Mouse (Mus musculus): ENCODE measurements around the gene Taf10. TPM values are rescaled to one million over a fixed set of nuclear protein-coding genes. Genes with fewer than 3 reads are reported as not detected.

Taf10 gene
- 101 and 102 TPM in 2 replicates for polyA plus RNA-seq (2015; fragmentation: Nextera tagmentation; extraction: Ambion mirVana)

DNA sequence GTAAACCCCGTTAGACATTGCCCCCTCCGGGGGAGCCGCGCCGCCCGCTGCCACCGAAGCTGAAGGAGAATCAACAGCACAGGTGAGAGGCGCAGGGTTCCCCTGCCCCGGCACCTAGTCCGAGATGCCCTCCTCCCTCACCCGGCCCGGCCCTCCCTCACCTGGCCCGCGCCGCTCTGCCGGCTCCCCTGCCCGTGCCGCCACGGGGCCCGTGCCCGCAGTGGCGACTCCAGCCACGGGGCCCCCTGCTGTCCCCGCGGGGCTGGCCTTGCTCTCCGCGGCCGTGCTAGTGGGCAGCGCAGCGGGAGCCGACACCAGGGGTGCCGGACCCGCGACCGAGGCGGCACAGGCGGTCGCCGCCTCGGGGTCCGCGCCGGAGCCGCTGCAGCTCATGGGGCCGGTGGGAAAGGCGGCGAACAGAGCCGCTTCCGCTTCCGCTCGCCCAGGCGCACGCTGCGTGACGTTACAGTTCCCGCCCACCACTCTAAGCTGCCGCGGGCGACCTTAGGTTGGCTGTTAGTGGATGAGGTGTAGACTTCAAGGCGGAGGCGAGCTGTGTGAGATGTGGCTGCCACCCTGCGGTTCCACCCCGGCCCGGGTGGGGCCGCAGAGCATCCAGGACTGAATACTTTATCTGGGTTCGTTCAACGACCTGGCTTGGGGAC lies at the start of gene Taf10:
Gene Taf10, minus strand, starts transcription at position 436 of the 665 bp plus-strand sequence.
- under 1% methylated on average over 63 of the region's 67 CpGs for WGBS
- peak; percentile 95 for ATAC-seq (ENCODE audit: low FRiP score)
- Histone ChIP-seq H3K27ac (replicated peaks) (peak within 1 kb of the TSS; percentile 81), H3K9me3 (replicated peaks) (no peaks in the 10 kb centered on the region), H3K36me3 (peaks cover 46% of the 10 kb centered on the region), H3K4me1 (peaks cover 22% of the 10 kb centered on the region), H3K4me3 (replicated peaks) (peak within 1 kb of the TSS; percentile 89), H3K9ac (replicated peaks) (peak within 1 kb of the TSS; percentile 93), H3K4me2 (peak within 1 kb of the TSS; percentile 93), H3K27me3 (replicated peaks) (no peaks in the 10 kb centered on the region)

- no peak for ATAC-seq (ENCODE audit: low FRiP score)
- no peaks in the 10 kb centered on the region for H3K36me3 ChIP-seq
- H3K9ac ChIP-seq (replicated peaks): no peak overlapping the region
- WGBS: 77% methylated on average over 7 of the region's 7 CpGs
- no peaks in the 10 kb centered on the region; the same call in none of the 2 replicates for H3K4me1 ChIP-seq
- H3K4me3 ChIP-seq (replicated peaks): no peak overlapping the region
- no peak overlapping the region for H3K4me2 ChIP-seq
- H3K27ac ChIP-seq (replicated peaks): peak overlapping the region; percentile 48; the same call in 1 of the 2 replicates
- H3K27me3 ChIP-seq (replicated peaks): no peaks in the 10 kb centered on the region
- H3K9me3 ChIP-seq (replicated peaks): no peaks in the 10 kb centered on the region
Observed at GRCm38 (mm10) chr7:105793701-105794100, 49.5 kb upstream of the Taf10 start.

DNA sequence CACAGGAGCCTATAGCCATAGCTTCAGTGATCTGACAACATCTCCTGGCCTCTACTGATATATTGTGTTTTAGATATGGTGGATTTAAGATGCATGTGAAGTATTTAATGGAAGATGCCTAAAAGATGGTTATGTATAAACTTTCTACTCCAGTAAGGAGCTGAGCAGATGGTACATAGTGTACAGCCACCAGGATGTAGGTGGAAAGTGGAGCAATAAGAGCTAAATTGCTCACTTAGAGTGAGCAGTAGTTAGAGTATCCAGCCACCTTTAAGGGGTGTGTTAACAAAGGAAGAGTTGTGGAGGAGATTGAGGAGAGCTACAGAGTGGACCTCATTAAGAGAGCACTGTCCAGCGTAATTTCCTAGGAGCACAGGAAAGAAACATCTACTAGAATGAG lies 47.0 kb upstream of the Taf10 start:
- Histone ChIP-seq H3K27ac (replicated peaks) (no peak overlapping the region), H3K36me3 (no peaks in the 10 kb centered on the region), H3K9ac (replicated peaks) (no peak overlapping the region), H3K4me2 (no peak overlapping the region), H3K27me3 (replicated peaks) (no peaks in the 10 kb centered on the region), H3K4me1 (peaks cover 11% of the 10 kb centered on the region), H3K9me3 (replicated peaks) (no peaks in the 10 kb centered on the region), H3K4me3 (replicated peaks) (no peak overlapping the region)
- no peak for ATAC-seq (ENCODE audit: low FRiP score)
- 78% methylated on average over 1 of the region's 1 CpGs for WGBS

GRCm38 (mm10) chr7:105787285-105788140 lies 43.4 kb upstream of the Taf10 start, which contains the start of gene Dchs1:
Gene Dchs1 (minus strand): TSS chr7:105787654.
- peak within 1 kb of the TSS; percentile 73 for H3K4me3 ChIP-seq (replicated peaks)
- peaks cover 7% of the 10 kb centered on the region; the same call in 1 of the 2 replicates for H3K36me3 ChIP-seq
- WGBS: under 1% methylated on average over 69 of the region's 97 CpGs
- no peaks in the 10 kb centered on the region for H3K27me3 ChIP-seq (replicated peaks)
- H3K4me2 ChIP-seq: peak within 1 kb of the TSS; percentile 78
- peak; percentile 76 for ATAC-seq (ENCODE audit: low FRiP score)
- H3K9ac ChIP-seq (replicated peaks): peak within 1 kb of the TSS; percentile 92
- no peaks in the 10 kb centered on the region for H3K9me3 ChIP-seq (replicated peaks)
- peaks cover 47% of the 10 kb centered on the region for H3K4me1 ChIP-seq
- peak within 1 kb of the TSS; percentile 95 for H3K27ac ChIP-seq (replicated peaks)

DNA sequence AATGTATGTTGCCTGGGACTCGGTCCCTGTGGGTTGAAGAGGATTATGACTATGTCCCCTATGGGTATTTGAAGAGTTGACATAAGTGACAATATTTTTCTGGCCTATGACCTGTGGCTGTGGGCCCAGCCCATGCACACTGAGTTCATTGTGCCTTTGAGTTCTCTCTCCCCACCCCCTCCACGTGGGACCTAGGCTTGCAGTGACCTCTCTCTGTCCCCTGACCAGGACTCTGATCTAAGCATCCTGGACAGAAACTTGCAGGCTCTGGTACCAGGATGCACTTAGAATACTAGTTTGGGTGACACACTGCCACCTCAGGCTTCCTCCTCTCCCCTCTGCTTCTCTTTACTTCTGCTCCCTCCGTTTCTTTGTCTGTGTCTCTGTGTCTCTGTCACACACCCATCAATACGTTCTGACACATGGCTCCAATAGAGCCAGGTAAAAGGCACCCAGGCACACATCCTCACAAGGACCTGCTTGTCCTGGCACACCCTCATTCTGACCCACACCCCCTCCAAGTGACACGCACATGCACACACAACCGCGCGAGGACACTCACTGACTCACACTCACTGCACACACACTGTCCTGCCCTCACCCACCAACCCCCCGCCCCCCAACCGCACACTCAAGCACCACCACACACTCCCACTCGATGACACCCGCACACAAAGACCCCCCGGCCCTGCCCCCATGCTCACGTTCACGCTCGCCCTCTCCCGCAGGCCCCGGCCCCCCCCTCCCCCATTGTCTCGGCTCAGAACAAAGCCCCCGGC lies 42.5 kb upstream of the Taf10 start:
- 3% methylated on average over 20 of the region's 20 CpGs for WGBS
- no peaks in the 10 kb centered on the region for H3K27me3 ChIP-seq (replicated peaks)
- peak overlapping the region; percentile 73 for H3K4me3 ChIP-seq (replicated peaks)
- peak; percentile 81 for ATAC-seq (ENCODE audit: low FRiP score)
- H3K9ac ChIP-seq (replicated peaks): peak overlapping the region; percentile 92
- H3K27ac ChIP-seq (replicated peaks): peak overlapping the region; percentile 95
- peaks cover 50% of the 10 kb centered on the region for H3K4me1 ChIP-seq
- peak overlapping the region; percentile 78 for H3K4me2 ChIP-seq
- no peaks in the 10 kb centered on the region for H3K9me3 ChIP-seq (replicated peaks)
- peaks cover 11% of the 10 kb centered on the region for H3K36me3 ChIP-seq

DNA sequence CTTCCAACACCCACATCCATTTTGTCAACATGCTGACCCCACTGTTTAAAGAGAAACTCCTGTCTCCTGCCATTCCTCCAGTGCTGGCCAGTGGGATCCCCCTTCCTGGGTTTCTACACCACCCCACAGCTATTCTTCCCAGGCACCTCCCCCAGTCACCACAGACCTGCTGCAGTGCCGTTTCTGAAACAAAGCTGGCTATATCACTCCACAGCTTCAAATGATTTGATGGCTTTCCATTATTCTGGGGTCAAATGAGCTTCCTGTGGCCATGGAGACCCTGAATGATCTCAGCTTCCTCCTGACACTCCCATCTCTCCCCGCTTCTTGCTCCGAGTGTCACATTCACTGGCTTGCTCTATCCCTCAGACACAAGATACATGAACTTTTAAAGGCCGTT lies 40.4 kb upstream of the Taf10 start:
- Histone ChIP-seq H3K36me3 (peaks cover 32% of the 10 kb centered on the region), H3K9me3 (replicated peaks) (no peaks in the 10 kb centered on the region), H3K9ac (replicated peaks) (peak overlapping the region; percentile 17; the same call in 1 of the 2 replicates), H3K4me2 (peak overlapping the region; percentile 78), H3K4me3 (replicated peaks) (peak overlapping the region; percentile 19), H3K27ac (replicated peaks) (peak overlapping the region; percentile 48; the same call in 1 of the 2 replicates), H3K4me1 (peaks cover 58% of the 10 kb centered on the region), H3K27me3 (replicated peaks) (no peaks in the 10 kb centered on the region)
- WGBS: 6% methylated on average over 4 of the region's 4 CpGs
- ATAC-seq (ENCODE audit: low FRiP score): no peak

GRCm38 (mm10) chr7:105783861-105784260 lies 39.7 kb upstream of the Taf10 start:
- ATAC-seq (ENCODE audit: low FRiP score): no peak
- 53% methylated on average over 4 of the region's 4 CpGs for whole genome bisulfite sequencing
- Histone ChIP-seq H3K27ac (replicated peaks) (no peak overlapping the region), H3K4me1 (peaks cover 65% of the 10 kb centered on the region), H3K4me3 (replicated peaks) (no peak overlapping the region), H3K36me3 (peaks cover 36% of the 10 kb centered on the region), H3K4me2 (peak overlapping the region; percentile 78), H3K27me3 (replicated peaks) (no peaks in the 10 kb centered on the region), H3K9ac (replicated peaks) (no peak overlapping the region), H3K9me3 (replicated peaks) (no peaks in the 10 kb centered on the region)

GRCm38 (mm10) chr7:105778553-105779265 lies 34.5 kb upstream of the Taf10 start:
- Histone ChIP-seq H3K27me3 (replicated peaks) (no peaks in the 10 kb centered on the region), H3K4me1 (peaks cover 75% of the 10 kb centered on the region), H3K36me3 (peaks cover 41% of the 10 kb centered on the region), H3K9ac (replicated peaks) (peak overlapping the region; percentile 31), H3K27ac (replicated peaks) (peak overlapping the region; percentile 78), H3K9me3 (replicated peaks) (no peaks in the 10 kb centered on the region), H3K4me2 (peak overlapping the region; percentile 44), H3K4me3 (replicated peaks) (no peak overlapping the region)
- WGBS: 13% methylated on average over 4 of the region's 4 CpGs
- peak; percentile 66 for ATAC-seq (ENCODE audit: low FRiP score)

DNA sequence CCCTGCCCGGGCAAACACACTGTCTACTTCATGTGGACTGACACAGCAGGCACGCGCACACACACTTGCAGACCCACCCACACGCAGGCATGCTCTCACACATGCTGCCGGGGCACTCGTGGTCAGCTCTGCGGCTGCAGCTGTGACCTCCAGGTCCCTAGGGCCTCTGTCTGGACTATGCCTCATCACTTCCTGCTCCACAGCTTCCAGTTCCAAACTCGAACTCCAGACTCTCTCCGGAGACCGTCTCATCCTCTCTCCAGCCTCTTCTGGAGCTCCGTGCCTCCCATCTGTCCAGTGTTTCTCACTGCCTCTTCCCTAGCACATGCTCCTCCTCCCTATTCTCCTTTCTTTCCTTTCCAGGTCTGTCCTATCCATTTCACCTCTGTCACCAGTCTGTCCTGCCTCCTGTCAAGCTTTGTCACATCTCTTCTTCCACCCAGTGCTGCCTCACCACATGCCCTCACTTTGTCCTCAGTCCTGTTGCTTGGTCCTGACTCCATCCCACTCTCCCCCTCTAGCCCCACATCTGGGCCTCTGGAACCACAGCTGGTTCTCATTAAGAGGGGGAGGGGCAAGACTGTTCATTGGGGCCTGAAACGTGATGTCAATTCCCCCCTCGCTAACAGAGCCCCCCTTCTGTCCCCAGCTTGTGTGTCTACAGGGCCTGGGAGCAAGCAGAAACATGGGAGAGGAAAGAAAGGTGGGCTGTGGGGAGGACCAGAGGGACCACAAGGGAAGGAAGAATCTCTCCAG lies 33.8 kb upstream of the Taf10 start:
- Histone ChIP-seq H3K27me3 (replicated peaks) (no peaks in the 10 kb centered on the region), H3K4me2 (peak overlapping the region; percentile 44), H3K9ac (replicated peaks) (peak overlapping the region; percentile 31; the same call in 1 of the 2 replicates), H3K4me1 (peaks cover 73% of the 10 kb centered on the region), H3K4me3 (replicated peaks) (peak overlapping the region; percentile 14; the same call in 1 of the 2 replicates), H3K9me3 (replicated peaks) (no peaks in the 10 kb centered on the region), H3K27ac (replicated peaks) (peak overlapping the region; percentile 78), H3K36me3 (peaks cover 40% of the 10 kb centered on the region)
- 46% methylated on average over 13 of the region's 13 CpGs for WGBS
- peak; percentile 29 for ATAC-seq (ENCODE audit: low FRiP score)

- Histone ChIP-seq H3K4me3 (replicated peaks) (no peak overlapping the region), H3K9me3 (replicated peaks) (no peaks in the 10 kb centered on the region), H3K9ac (replicated peaks) (no peak overlapping the region), H3K27ac (replicated peaks) (peak overlapping the region; percentile 78; the same call in 1 of the 2 replicates), H3K4me1 (peaks cover 71% of the 10 kb centered on the region), H3K27me3 (replicated peaks) (no peaks in the 10 kb centered on the region), H3K4me2 (peak overlapping the region; percentile 44), H3K36me3 (peaks cover 42% of the 10 kb centered on the region)
- no peak for ATAC-seq (ENCODE audit: low FRiP score)
- WGBS: 79% methylated on average over 1 of the region's 1 CpGs
Observed at GRCm38 (mm10) chr7:105777316-105777715, 33.2 kb upstream of the Taf10 start.

All from neural tube, embryonic 15.5 days (tissue).